Mouse (Mus musculus): Measurements from ENCODE around the gene Vsig10l. TPM values are rescaled to one million over a fixed set of nuclear protein-coding genes. Genes with fewer than 3 reads are reported as not detected.

Gene Vsig10l
- polyA plus RNA-seq, 1 experiment from 2014 or later = 4.8 TPM

GRCm38 (mm10) chr7:43441071-43441470 is 21.9 kb upstream of the Vsig10l start:
- WGBS = 88% methylated on average over 3 of the region's 3 CpGs
- H3K4me1 ChIP-seq = peaks cover 19% of the 10 kb centered on the region
- H3K27me3 ChIP-seq = 0 out of 2 replicates have a peak, but pooled peaks cover 3% of the 10 kb centered on the region

GRCm38 (mm10) chr7:43442684-43443083 is 20.3 kb upstream of the Vsig10l start:
- Histone ChIP-seq H3K27me3 (0 out of 2 replicates have a peak, but pooled peaks cover 3% of the 10 kb centered on the region), H3K4me1 (peaks cover 19% of the 10 kb centered on the region), H3K9ac (peak overlapping the region; percentile 72), H3K9me3 (no peaks in the 10 kb centered on the region), H3K4me2 (replicated peaks) (peak overlapping the region; percentile 83), H3K36me3 (no peaks in the 10 kb centered on the region), H3K27ac (peak overlapping the region; percentile 96), H3K4me3 (peak overlapping the region; percentile 59)
- no peak for ATAC-seq (ENCODE audit: low FRiP score, low read depth)
- 16% methylated on average over 9 of the region's 9 CpGs for WGBS

More at GRCm38 (mm10) chr7:43441071-43441470, 21.9 kb upstream of the Vsig10l start:
- no peak for ATAC-seq (ENCODE audit: low FRiP score, low read depth)
- Histone ChIP-seq H3K9ac (no peak overlapping the region), H3K36me3 (no peaks in the 10 kb centered on the region), H3K27ac (no peak overlapping the region), H3K9me3 (no peaks in the 10 kb centered on the region), H3K4me2 (replicated peaks) (no peak overlapping the region), H3K4me3 (no peak overlapping the region)

- H3K4me2 ChIP-seq (replicated peaks) = peak overlapping the region; percentile 83
- ATAC-seq (ENCODE audit: low FRiP score, low read depth) = peak; percentile 87
- H3K9me3 ChIP-seq = no peaks in the 10 kb centered on the region
- 0 out of 2 replicates have a peak, but pooled peaks cover 3% of the 10 kb centered on the region for H3K27me3 ChIP-seq
- peak overlapping the region; percentile 59 for H3K4me3 ChIP-seq
- H3K9ac ChIP-seq = peak overlapping the region; percentile 72
- WGBS = 1% methylated on average over 36 of the region's 36 CpGs
- peaks cover 19% of the 10 kb centered on the region for H3K4me1 ChIP-seq
- peak overlapping the region; percentile 96 for H3K27ac ChIP-seq
- no peaks in the 10 kb centered on the region for H3K36me3 ChIP-seq
Observed at GRCm38 (mm10) chr7:43443126-43443916, 19.6 kb upstream of the Vsig10l start.

- Histone ChIP-seq H3K27me3 (0 out of 2 replicates have a peak, but pooled peaks cover 3% of the 10 kb centered on the region), H3K36me3 (no peaks in the 10 kb centered on the region), H3K4me2 (replicated peaks) (peak within 1 kb of the TSS; percentile 83), H3K4me1 (peaks cover 19% of the 10 kb centered on the region), H3K9ac (peak within 1 kb of the TSS; percentile 72), H3K9me3 (no peaks in the 10 kb centered on the region), H3K4me3 (peak within 1 kb of the TSS; percentile 59), H3K27ac (peak within 1 kb of the TSS; percentile 96)
- WGBS = under 1% methylated on average over 27 of the region's 27 CpGs
- peak; percentile 97 for ATAC-seq (ENCODE audit: low FRiP score, low read depth)
Observed at GRCm38 (mm10) chr7:43443917-43444293, 19.0 kb upstream of the Vsig10l start, which contains the start of the genes Etfb and Gm45233. TSS of gene Etfb (plus strand) at chr7:43444083. TSS of gene Gm45233 (plus strand) at chr7:43444128.

- no peak for ATAC-seq (ENCODE audit: low FRiP score, low read depth)
- Histone ChIP-seq H3K4me2 (replicated peaks) (no peak overlapping the region), H3K4me1 (peaks cover 14% of the 10 kb centered on the region), H3K9me3 (no peaks in the 10 kb centered on the region), H3K4me3 (no peak overlapping the region), H3K27ac (no peak overlapping the region), H3K36me3 (peaks cover 18% of the 10 kb centered on the region), H3K27me3 (no peaks in the 10 kb centered on the region), H3K9ac (no peak overlapping the region)
- WGBS = 77% methylated on average over 4 of the region's 4 CpGs
Observed at GRCm38 (mm10) chr7:43447801-43448200, 15.2 kb upstream of the Vsig10l start.

- Histone ChIP-seq H3K27ac (no peak overlapping the region), H3K9ac (no peak overlapping the region), H3K36me3 (peaks cover 22% of the 10 kb centered on the region), H3K4me2 (replicated peaks) (no peak overlapping the region), H3K9me3 (no peaks in the 10 kb centered on the region), H3K4me1 (peaks cover 11% of the 10 kb centered on the region), H3K4me3 (no peak overlapping the region), H3K27me3 (no peaks in the 10 kb centered on the region)
- no peak for ATAC-seq (ENCODE audit: low FRiP score, low read depth)
- 87% methylated on average over 3 of the region's 3 CpGs for WGBS
Observed at GRCm38 (mm10) chr7:43448246-43448645, 14.7 kb upstream of the Vsig10l start.

- no peak for ATAC-seq (ENCODE audit: low FRiP score, low read depth)
- WGBS = 93% methylated on average over 2 of the region's 2 CpGs
- Histone ChIP-seq H3K4me3 (no peak overlapping the region), H3K9ac (no peak overlapping the region), H3K4me2 (replicated peaks) (no peak overlapping the region), H3K27ac (no peak overlapping the region), H3K9me3 (no peaks in the 10 kb centered on the region), H3K36me3 (peaks cover 37% of the 10 kb centered on the region), H3K4me1 (peaks cover 4% of the 10 kb centered on the region), H3K27me3 (no peaks in the 10 kb centered on the region)
Observed at GRCm38 (mm10) chr7:43449811-43450210, 13.1 kb upstream of the Vsig10l start.

GRCm38 (mm10) chr7:43451726-43452125 is 11.2 kb upstream of the Vsig10l start:
- H3K9ac ChIP-seq = no peak overlapping the region
- H3K4me2 ChIP-seq (replicated peaks) = no peak overlapping the region
- WGBS = 93% methylated on average over 11 of the region's 11 CpGs
- no peaks in the 10 kb centered on the region for H3K9me3 ChIP-seq
- ATAC-seq (ENCODE audit: low FRiP score, low read depth) = no peak
- no peak overlapping the region for H3K4me3 ChIP-seq
- H3K4me1 ChIP-seq = no peaks in the 10 kb centered on the region
- H3K27ac ChIP-seq = no peak overlapping the region
- no peaks in the 10 kb centered on the region for H3K27me3 ChIP-seq
- peaks cover 56% of the 10 kb centered on the region for H3K36me3 ChIP-seq

GRCm38 (mm10) chr7:43452609-43453008 is 10.3 kb upstream of the Vsig10l start:
- H3K27me3 ChIP-seq = no peaks in the 10 kb centered on the region
- no peaks in the 10 kb centered on the region for H3K9me3 ChIP-seq
- H3K9ac ChIP-seq = no peak overlapping the region
- no peak overlapping the region for H3K27ac ChIP-seq
- no peaks in the 10 kb centered on the region for H3K4me1 ChIP-seq
- no peak overlapping the region for H3K4me3 ChIP-seq
- WGBS = 40% methylated on average over 4 of the region's 4 CpGs
- no peak overlapping the region for H3K4me2 ChIP-seq (replicated peaks)
- peaks cover 65% of the 10 kb centered on the region for H3K36me3 ChIP-seq
- ATAC-seq (ENCODE audit: low FRiP score, low read depth) = no peak

GRCm38 (mm10) chr7:43453599-43454355 is 9.2 kb upstream of the Vsig10l start:
- Histone ChIP-seq H3K36me3 (peaks cover 70% of the 10 kb centered on the region), H3K9ac (no peak overlapping the region), H3K9me3 (no peaks in the 10 kb centered on the region), H3K27me3 (no peaks in the 10 kb centered on the region), H3K4me3 (no peak overlapping the region), H3K27ac (no peak overlapping the region), H3K4me2 (replicated peaks) (no peak overlapping the region), H3K4me1 (no peaks in the 10 kb centered on the region)
- ATAC-seq (ENCODE audit: low FRiP score, low read depth) = no peak
- 73% methylated on average over 14 of the region's 14 CpGs for WGBS

GRCm38 (mm10) chr7:43454371-43454770 is 8.6 kb upstream of the Vsig10l start:
- H3K9ac ChIP-seq = no peak overlapping the region
- WGBS = 72% methylated on average over 6 of the region's 6 CpGs
- H3K27ac ChIP-seq = no peak overlapping the region
- no peaks in the 10 kb centered on the region for H3K9me3 ChIP-seq
- no peaks in the 10 kb centered on the region for H3K4me1 ChIP-seq
- no peak for ATAC-seq (ENCODE audit: low FRiP score, low read depth)
- no peak overlapping the region for H3K4me2 ChIP-seq (replicated peaks)
- H3K36me3 ChIP-seq = peaks cover 70% of the 10 kb centered on the region
- no peaks in the 10 kb centered on the region for H3K27me3 ChIP-seq
- no peak overlapping the region for H3K4me3 ChIP-seq

- ATAC-seq (ENCODE audit: low FRiP score, low read depth) = no peak
- WGBS = 78% methylated on average over 7 of the region's 7 CpGs
- Histone ChIP-seq H3K4me1 (peaks cover 8% of the 10 kb centered on the region), H3K9ac (no peak overlapping the region), H3K27me3 (peaks cover 39% of the 10 kb centered on the region), H3K4me3 (no peak overlapping the region), H3K36me3 (no peaks in the 10 kb centered on the region), H3K4me2 (replicated peaks) (no peak overlapping the region), H3K9me3 (no peaks in the 10 kb centered on the region), H3K27ac (no peak overlapping the region)
Observed at GRCm38 (mm10) chr7:43463976-43464375, 1.0 kb downstream of the Vsig10l start.
